Mouse (Mus musculus) lung, postnatal 25 days (tissue): ENCODE data around the gene Grin2d.

Experiments used
- DNase-seq: peaks from one replicate; pipeline ENCODE4 v3.0.0; 2022; ENCODE audit warnings: low spot score

The Grin2d gene

DNA sequence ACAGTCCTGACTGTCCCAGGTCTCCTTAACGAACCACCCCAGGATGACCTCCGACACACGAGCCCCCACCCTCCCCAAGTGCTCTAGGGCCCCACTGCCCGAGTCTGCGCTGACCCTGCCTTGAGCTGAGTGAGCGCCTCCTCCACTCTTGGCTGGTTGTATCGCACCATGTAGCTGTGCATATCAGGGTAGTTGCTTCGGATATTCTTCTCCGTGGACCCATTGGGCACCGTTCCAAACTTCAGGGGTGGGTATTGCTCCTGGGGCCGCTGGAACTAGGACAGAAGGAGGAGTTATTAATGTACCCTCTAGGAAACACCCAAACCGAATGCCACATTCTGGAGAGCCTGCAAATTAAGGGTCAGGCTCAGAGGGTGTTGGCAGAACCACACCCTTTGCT, 25.1 kb downstream of the Grin2d start:
- DNase-seq = no peak

DNA sequence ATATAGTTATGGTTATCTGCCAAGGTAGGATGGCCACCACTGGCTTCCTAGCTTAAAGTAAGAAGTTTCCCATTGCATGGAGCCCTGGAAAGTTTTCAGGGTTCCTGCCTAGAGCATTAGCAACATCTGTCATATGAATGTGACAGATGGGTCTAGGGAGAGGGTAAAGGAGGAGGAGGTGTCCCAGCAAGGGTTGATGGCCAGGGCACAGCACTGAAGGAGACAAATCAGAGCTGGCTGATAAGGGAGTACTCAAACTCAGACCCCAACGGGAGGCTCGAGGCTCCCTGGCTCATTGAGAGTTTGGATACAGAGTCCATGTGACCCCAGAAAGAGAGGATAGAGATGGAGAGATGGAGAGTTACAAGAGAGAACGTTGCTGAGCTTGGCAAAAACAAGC, 27.5 kb downstream of the Grin2d start:
- no peak for DNase-seq

DNA sequence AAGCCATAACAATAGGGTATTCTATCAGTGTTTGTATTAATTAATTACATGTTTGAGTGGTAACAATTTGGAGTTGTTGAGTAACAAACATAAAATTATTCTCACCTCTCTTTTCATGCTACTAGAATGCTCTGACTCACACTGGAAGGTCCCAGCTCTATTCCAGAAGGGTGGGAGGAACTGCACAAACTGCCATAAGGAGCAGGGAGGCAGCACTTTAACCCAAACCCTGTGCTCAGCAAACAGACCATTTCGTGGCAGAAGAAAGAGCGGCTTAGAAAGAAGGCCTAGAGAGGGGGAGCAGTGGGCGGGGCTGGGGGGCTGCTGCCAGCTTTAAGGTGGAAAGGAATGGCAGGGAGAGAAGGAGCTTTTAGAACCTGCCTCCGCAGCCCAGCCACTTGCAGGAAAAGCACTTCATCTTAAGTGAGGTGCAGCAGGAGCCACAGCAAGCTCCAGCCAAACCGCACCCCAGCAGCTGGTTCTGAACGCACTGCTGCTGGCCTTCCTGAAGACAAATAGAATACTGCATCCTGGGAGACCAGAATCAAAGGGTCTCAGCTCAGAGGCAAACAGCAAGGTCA, 29.6 kb downstream of the Grin2d start:
- no peak for DNase-seq

- no peak for DNase-seq
Measured at GRCm38 (mm10) chr7:45842950-45843744, 35.0 kb downstream of the Grin2d start.

GRCm38 (mm10) chr7:45833924-45834323, 44.3 kb downstream of the Grin2d start:
- no peak for DNase-seq

- DNase-seq = no peak
Measured at GRCm38 (mm10) chr7:45833148-45833790, 44.9 kb downstream of the Grin2d start.

- no peak for DNase-seq
Measured at GRCm38 (mm10) chr7:45832428-45832827, 45.8 kb downstream of the Grin2d start.

- no peak for DNase-seq
Measured at GRCm38 (mm10) chr7:45831128-45831525, 47.1 kb downstream of the Grin2d start.

GRCm38 (mm10) chr7:45830427-45831127, 47.6 kb downstream of the Grin2d start, which contains the start of gene Grwd1:
TSS of gene Grwd1 (minus strand) at chr7:45830944.
- DNase-seq = peak; percentile 85

GRCm38 (mm10) chr7:45826631-45827030, 51.5 kb downstream of the Grin2d start:
- DNase-seq = no peak

DNA sequence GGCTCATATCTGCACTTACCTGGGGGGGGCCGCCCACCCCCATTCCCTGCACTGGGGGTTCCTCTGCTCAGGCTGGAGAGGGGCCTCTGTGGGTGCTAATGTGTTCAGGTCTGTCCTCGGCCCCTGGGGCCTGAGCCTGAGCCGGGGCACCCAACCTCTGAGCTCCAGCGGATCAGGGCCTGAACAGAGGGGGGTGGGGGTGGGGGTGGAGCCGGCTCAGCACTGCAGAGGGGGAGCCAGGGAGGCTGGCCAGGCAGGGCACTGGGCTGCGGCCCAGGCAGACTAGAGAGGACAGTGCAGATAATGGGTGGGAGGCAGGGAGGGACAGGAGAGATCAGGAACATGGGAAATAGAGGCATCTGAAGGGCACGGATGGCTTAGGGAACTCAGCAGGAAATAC, 53.6 kb downstream of the Grin2d start, which contains the start of gene Kcnj14:
Kcnj14 (minus strand) TSS at position 185 of the 400 bp plus-strand sequence.
- no peak for DNase-seq

- DNase-seq = no peak
Measured at GRCm38 (mm10) chr7:45820913-45821312, 57.3 kb downstream of the Grin2d start.

- DNase-seq = no peak
Measured at GRCm38 (mm10) chr7:45819843-45820242, 58.3 kb downstream of the Grin2d start.

DNA sequence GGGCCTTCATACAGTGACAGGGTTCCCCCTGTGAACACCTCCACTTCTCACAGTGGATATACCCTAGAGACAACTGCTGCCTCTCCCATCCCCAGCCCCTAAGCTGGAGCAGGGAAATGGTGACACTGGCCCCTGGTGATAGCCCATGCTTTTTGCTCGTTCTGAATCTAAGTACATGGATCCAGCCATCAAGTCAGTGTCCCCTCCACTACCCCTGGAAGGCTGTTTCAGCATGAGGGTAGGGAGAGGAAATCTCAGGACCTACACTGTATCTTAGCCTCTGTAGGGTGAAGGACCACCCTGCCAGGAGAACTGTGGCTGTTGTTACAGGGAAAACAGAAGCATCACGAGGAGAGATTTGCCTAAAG, 62.2 kb downstream of the Grin2d start:
- no peak for DNase-seq

GRCm38 (mm10) chr7:45815323-45815983, 62.7 kb downstream of the Grin2d start:
- DNase-seq = no peak

DNA sequence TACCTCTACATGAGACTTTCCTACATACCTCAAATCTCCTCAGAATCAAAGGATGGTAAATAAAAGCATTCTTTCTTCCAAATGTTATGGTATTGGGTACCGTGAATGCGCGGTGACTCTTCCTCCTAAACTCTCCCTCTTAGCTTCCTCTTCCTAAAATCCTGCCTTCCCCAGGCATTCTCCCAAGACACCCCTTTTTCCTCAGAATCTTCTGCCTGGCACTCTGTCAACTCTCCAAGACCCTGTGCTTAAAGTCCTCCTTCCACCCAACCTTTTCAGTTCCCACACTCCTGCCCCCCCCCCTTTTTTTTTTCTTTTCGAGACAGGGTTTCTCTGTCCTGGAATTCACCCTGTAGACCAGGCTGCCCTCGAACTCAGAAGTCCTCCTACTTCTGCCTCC, 63.3 kb downstream of the Grin2d start:
- DNase-seq = no peak

- peak; percentile 100 for DNase-seq
Measured at GRCm38 (mm10) chr7:45813787-45814779, 64.1 kb downstream of the Grin2d start, which contains the start of gene Cyth2. TSS of gene Cyth2 (minus strand) at chr7:45814581.

- no peak for DNase-seq
Measured at GRCm38 (mm10) chr7:45812921-45813320, 65.3 kb downstream of the Grin2d start.

GRCm38 (mm10) chr7:45809276-45810075, 68.7 kb downstream of the Grin2d start:
- DNase-seq = no peak

DNA sequence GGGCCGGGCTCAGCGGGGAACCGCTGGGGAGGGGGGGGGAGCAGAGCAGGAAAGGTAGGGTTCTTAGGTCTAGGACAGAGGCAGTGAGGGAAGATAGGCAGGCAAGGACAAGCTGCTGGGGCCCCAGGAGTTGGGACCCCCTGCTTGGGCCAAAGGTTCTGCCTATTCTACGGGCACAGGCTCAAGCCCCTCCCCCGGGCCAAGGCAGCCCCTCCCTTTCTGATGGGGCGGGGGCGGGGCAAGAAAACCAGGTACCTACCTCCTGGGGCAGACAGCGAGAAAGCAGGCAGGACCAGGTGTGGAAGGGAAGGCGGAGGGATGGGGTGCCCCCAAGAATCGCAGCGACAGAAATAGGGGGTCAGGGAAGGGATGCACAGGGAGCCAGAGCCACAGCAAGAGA, 69.7 kb downstream of the Grin2d start:
- no peak for DNase-seq
